Mouse (Mus musculus) layer of hippocampus, adult 11-12 months (tissue): ENCODE data around the gene Cinp.
A peak's percentile ranks its signal among the peaks of the same experiment; 100 is the strongest.
"Not testable (repeated sequence)": the region's sequence is repeated elsewhere in the genome, so short reads cannot be mapped to it uniquely, and the experiment has no call there.

ENCODE experiments used
- DNase-seq: peaks from one replicate; pipeline ENCODE4 v3.0.0; 2022; ENCODE audit warnings: low spot score

Gene Cinp

DNA sequence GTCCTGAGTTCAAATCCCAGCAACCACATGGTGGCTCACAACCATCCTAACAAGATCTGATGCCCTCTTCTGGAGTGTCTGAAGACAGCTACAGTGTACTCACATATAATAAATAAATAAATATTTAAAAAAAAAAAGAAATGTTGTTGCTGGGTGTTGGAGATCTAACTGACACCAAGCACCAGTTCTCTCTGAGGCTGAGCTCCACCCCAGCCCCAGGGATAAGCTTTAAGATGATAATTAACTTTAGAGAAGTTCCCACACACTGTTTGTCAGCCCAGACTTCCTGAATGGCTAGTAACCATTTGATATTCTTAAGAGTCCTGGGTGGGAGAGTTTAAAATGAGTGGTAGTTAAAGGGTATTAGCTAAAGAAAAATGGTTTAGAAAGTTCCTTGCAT, 28.7 kb downstream of the Cinp start:
- DNase-seq = no peak

DNA sequence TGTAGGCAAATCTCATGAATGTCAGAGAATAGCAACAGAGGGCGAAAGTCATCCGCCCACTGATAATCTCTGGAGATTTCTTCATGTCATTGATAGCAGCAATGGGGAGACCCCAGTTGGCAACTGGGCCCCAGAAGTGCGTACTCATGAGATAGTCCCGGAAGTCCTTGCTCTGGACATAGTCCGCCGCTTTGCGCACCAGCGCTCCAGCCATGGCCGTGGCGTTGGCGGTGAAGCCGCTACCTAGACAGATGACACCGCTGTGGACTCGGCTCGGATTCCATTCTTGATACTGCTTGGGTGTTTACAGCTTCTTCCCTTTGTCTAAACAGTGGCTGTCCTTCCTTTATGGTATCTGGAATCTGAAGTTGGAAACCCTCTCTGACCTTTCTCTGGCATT, 30.3 kb downstream of the Cinp start:
- not testable (repeated sequence) for DNase-seq

GRCm38 (mm10) chr12:110857196-110857595, 31.7 kb downstream of the Cinp start:
- DNase-seq = no peak

DNA sequence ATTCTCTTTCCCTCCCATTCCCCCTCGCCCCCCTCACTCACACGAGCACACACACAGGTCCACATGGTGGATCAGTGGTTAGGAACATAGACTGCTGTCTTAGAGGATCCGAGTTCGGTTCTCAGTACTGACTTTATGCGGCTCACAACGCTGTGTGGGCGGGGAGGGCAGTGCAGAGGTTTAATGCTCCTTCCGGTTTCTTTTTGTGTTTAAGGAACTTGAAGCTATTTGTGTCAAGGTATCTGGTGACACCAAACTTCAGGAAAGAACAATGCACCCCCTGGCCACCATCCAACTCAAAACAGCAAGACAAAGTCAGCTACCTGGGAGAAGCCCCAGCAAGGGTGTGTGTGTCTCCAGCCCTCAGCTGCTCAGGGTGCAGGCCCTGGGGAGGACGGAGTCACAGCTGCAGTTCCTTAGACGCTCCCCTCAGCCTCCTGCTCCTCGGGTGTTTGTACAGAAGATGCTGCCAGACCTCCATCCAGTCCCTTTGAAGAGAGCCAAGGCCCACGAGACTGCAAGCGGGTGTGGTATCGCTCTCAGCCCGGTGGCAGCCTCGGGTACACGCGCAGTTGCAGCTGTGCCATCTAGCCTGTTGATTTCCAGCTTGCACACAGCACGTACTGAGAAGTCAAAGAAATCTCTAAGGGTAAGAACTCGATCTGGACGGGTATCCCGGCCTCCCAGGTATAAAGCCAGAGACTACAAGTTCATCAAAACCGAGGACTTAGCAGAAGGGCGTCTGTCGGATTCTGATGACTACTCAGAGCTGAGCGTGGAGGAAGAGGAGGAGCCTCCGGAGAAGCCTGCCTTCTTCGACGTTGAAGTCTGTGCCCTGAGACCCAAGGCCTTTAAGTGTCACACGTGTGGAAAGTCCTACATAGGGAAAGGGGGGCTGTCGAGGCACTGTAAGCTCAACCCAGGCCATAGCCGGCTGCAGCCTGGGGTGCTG, 33.9 kb downstream of the Cinp start:
- DNase-seq = peak; percentile 43

GRCm38 (mm10) chr12:110851923-110852322, 37.0 kb downstream of the Cinp start:
- DNase-seq = no peak

DNA sequence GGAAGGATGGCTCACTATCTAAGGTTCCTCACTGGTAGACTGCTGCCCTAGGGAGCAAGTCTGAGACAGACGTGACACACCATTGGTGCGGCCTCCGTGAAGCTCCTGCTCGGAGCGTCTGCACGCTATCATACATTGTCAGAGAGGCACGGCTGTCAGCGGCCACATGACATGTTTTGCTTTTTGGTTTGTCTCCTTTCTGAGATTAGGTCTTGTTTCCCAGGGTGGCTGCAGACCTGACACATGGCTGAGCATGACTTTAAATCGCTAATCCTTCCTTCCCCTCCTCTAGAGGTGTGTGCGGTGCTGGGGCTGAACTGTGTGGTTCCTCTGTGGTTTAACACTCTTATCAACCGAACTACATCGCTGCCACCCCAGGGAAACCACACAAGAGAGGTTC, 37.5 kb downstream of the Cinp start:
- DNase-seq = no peak

DNA sequence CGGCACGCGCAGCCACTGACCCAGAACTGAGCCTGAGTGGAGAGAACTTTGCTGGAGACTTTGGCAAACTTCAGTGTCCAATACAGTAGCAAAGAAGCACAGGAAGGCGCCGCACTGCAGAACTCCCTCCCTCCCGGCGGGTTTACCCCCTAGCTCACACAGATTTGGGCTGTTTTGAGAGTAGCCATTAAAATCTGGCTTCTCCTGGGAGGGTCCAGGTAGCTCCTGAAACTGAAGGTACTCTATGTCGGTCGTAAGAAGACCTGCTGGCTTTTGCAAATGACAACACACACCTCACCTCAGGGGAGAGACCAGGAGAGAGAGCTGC, 38.1 kb downstream of the Cinp start:
- DNase-seq = no peak

DNA sequence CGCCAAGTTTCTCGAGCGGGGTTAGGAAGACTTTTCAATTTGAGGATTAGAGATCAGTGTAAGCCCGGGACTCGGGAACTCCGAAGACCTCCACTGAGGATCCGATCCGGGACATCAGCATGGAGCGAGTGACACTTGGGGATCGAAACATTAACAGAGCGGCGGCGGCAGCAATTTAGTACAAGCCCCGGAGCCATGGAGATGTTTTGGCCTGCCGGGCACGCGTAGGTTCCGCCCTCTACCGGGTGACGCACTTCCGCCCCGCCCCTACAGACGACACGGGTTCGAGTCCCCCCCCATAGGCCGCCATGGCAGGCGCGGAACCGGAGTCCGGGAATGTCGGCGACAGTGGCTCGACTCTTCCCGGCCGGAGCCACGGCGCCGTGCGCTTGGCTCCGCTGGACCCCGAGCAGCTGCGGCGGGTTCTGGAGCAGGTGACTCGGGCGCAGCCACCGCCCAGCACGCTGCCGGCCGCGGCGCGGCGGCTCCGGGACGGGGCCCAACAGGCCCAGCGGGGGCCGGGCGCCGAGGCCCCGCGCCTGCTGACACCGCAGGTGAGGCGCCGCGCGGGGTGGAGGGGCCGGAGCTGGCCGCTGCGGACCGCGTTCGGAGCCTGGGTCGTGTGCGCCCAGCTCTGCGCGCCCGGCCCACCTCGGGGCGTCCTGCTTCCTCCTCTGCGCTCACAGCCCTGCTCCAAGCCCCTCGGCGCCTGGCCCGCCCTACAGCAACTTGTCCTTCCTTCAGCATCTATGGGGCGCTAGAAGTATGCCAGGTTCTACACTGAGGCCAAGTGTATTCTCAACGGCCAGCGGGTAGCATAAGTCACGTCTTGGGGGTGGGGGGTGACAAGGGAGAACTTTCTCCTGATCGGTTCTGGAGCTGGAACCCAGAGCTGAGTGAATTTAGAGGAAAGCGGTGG, 38.7 kb downstream of the Cinp start, which contains the start of gene Zfp839:
TSS of gene Zfp839 (plus strand) at position 244 of the 919 bp plus-strand sequence.
- DNase-seq = peak; percentile 88

DNA sequence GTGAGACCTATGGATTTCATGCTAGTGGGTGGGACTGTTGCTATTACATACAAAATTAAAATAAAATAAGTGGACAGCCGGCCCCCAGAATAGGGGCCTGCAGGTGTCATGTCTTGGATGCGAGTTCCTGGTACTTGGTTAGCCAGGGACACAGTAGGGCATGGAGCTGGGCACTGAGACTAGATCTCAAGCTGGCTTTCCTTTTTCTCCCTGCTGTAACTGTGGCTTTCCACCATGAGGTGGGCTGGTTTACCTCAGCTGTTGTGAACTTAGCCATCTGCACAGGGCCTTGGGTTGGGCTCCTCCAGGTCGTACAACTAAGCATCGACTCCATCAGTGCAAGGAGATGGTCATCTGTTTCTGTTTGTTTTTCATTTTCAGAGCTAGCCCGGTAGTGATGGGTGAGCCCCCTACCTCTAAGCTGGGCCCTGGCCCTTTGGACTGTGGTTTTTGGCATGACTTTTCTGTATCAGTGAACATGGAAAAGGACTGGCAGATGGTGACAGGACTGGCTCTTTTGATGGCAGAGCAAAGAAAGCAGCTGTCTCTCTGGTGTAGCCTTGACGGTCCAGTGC, 42.7 kb downstream of the Cinp start:
- no peak for DNase-seq

DNA sequence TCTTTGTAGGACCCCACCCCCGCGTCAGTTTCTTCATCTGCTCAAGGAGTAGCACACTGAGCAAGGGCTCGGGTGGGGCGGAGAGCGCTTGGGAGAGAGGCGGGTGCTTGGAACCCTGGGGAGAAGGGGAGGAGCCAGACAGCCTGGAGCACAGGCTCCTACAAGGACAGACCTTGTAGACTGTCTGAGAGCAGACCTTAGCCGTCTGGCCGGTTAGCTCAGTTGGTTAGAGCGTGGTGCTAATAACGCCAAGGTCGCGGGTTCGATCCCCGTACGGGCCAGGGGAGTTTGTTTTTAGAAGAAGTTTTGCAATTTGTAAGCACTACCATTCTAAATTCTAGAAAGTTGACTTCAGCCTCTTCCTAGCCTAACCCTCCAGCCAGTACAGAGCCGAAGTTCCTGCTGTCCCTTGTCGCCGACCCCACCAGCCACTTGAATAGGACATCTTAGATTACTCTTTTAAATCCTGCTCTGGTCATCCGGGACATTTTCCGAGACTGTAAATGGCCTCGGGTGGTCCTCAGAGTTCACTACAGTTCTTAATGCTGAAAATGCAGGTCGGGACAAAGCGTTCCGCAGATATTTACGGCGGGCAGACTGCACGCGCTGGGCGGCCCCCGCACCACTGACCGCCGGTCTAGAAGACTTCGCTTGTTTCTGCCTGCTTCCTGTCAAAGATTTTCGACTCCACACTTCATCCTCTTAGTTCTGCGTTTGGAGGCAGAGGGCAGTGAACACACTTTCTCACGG, 43.6 kb downstream of the Cinp start:
- peak; percentile 85 for DNase-seq

- no peak for DNase-seq
Observed at GRCm38 (mm10) chr12:110844227-110845130, 44.5 kb downstream of the Cinp start.

DNA sequence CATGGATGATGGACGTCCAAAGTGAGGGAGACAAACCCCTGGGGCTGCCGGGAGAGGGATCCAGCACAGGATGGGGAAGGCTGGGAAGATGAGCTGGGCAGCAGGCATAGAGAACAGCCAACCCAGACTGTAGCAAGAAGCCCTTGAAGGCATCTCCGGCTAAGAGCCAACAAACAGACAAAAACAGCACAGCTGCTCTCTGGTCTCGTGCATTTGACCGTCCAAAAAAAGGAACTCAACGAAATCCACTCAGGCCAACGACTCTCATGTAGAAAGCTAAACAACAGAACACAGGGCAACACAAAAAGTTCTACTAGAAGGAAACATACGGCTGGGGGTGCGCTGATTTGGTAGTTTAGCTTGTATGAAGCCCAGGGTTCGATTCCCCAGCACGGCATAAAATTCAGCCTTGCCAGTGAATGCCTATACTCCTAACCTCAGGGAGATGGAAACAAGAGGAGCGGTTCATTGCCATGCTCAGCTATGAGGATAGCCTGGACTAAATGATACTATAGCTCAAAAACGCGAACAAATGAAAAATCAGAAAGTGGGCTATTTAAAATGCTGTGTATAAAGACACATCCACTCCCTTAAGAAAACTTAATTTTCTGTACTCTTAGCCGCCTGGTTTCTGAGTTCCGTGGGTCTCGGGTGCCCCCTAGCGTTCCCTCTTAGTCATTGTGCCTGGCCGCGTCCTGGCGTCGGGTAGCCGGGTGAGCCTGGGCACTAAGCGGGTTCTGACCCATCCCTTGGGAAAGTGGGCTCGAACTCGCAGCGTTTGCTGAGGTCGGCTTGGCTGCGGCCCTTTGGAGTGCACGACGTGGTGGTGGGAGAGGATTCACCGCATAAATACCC, 45.5 kb downstream of the Cinp start:
- DNase-seq = peak; percentile 83

DNA sequence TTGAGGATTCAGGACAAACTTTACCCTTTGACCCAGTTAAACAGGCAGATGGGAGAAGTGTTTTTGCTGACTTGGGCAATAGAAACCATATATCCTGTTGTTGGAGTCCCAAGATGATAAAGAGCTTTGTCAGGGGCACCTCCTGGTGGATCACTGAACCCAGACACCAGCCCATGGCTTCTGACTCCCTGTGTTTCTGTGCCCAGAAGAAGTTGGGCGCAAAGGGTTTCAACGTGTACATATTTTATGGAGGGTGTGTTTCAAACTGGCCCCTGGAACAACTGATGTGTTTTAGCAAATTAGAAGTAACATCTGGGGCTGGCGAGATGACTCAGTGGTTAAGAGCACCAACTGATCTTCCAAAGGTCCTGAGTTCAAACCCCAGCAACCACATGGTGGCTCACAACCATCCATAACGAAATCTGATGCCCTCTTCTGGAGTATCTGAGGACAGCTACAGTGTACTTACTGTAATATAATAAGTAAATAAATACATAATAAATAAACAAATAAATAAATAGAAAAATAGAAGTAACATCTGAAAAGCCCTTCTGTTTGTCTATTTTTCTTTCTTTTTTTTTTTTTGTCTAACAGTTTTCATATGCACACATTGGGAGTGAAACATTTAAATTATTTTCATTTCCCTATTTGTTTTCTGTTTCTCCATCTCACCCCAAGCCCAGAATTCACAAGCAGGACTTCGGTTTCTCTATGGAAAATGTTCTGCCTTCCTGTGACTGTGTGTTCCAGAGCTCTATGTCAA, 47.0 kb downstream of the Cinp start:
- DNase-seq = no peak

DNA sequence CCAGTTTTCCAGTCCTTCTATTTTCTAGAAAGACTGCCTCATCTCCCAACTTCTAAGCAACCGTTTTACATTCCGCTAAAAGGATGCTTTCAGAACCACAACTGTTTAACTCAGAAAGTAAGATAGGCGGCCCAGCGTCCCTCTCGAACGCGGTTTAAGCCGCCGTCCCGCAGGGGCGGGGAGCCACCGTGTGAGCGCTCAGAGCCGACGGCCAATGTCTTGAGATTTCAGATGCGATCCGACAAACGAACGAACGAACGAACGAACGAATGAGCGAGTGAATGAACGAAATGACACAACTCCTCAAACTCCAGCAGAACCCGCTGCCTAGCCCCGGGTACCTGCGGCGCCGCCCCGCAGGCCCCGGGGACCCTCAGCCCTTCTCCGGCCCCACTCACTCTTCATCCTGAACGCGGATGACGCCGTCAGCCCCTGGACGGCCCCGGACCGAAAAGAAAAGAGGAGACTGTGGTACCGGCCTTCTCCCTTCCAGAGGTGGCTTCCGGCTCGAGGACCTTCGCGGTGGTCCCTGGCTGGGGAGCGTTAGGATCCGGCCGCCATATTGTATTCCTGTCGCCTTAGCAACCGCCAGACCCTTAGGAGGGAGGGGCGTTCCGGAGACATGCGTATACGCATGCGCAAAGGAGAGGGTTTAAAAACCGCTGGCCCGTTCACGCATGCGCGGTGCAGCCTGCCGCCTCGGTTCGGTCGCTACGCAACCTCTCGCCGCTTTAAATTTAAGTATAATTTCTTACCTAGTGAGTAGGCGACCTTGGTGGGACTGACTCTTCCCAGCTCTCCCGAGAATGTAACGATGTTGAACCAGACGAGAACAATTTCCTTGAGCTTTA, 48.4 kb downstream of the Cinp start, which contains the start of gene Mok:
TSS of gene Mok (minus strand) at position 592 of the 851 bp plus-strand sequence.
- DNase-seq = peak; percentile 94

- DNase-seq = no peak
Observed at GRCm38 (mm10) chr12:110837850-110838249, 51.1 kb downstream of the Cinp start.

- no peak for DNase-seq
Observed at GRCm38 (mm10) chr12:110837192-110837841, 51.6 kb downstream of the Cinp start.

- no peak for DNase-seq
Observed at GRCm38 (mm10) chr12:110836729-110837128, 52.2 kb downstream of the Cinp start.
